Comparison of ENCODE assay signal across 7 mouse cellular contexts in genomic region chr14:31891500-31892185, GRCm38 (mm10).
DNase-seq lines count a peak whose midpoint lies in the region; ATAC-seq and TF ChIP-seq lines count a peak whose summit lies in the region.

No protein-coding gene starts in this region.

- DNase-seq in NIH3T3 (ENCODE audit: low read depth), result peak; percentile 64
- peak; percentile 17 to 41 for DNase-seq in adrenal gland, postnatal 36 days
- DNase-seq in frontal cortex, postnatal 14 days (ENCODE audit: low spot score in 2 of 2), result peak; percentile 32 to 40

- no peaks in the 10 kb centered on the region for H3K9me3 ChIP-seq in intestine, postnatal 0 days (ENCODE audit: control insufficient read depth)
- no peaks in the 10 kb centered on the region for H3K9me3 ChIP-seq in liver, embryonic 12.5 days (replicated peaks)
- no peaks in the 10 kb centered on the region for H3K9me3 ChIP-seq in neural tube, embryonic 14.5 days (ENCODE audit: control insufficient read depth, low read length)

- no peaks in the 10 kb centered on the region for H3K36me3 ChIP-seq in intestine, postnatal 0 days (ENCODE audit: control insufficient read depth, insufficient read depth)
- no peaks in the 10 kb centered on the region for H3K36me3 ChIP-seq in liver, embryonic 12.5 days
- no peaks in the 10 kb centered on the region for H3K36me3 ChIP-seq in neural tube, embryonic 14.5 days (ENCODE audit: control insufficient read depth, insufficient read depth, low read length)

- no peaks in the 10 kb centered on the region for H3K27me3 ChIP-seq in intestine, postnatal 0 days (replicated peaks; ENCODE audit: control insufficient read depth, insufficient read depth, low read length)
- H3K27me3 ChIP-seq in liver, embryonic 12.5 days (replicated peaks), result no peaks in the 10 kb centered on the region
- H3K27me3 ChIP-seq in neural tube, embryonic 14.5 days (ENCODE audit: control insufficient read depth, insufficient read depth, low read length), result no peaks in the 10 kb centered on the region

- no peak overlapping the region for H3K9ac ChIP-seq in intestine, postnatal 0 days (ENCODE audit: low read depth, low read length)
- H3K9ac ChIP-seq in liver, embryonic 12.5 days, result no peak overlapping the region
- H3K9ac ChIP-seq in neural tube, embryonic 14.5 days (replicated peaks; ENCODE audit: low read depth, low read length), result 0 out of 2 replicates have a peak overlapping the region, but pooled peaks have one; percentile 22

- H3K4me2 ChIP-seq in intestine, postnatal 0 days (replicated peaks; ENCODE audit: low read depth), result peak overlapping the region; percentile 58
- peak overlapping the region; percentile 39 for H3K4me2 ChIP-seq in liver, embryonic 12.5 days
- H3K4me2 ChIP-seq in neural tube, embryonic 14.5 days (ENCODE audit: low read depth, low read length), result peak overlapping the region; percentile 37; the same call in 1 of the 2 replicates

- 10% methylated on average over 16 of the region's 16 CpGs for WGBS in intestine, postnatal 0 days
- WGBS in liver, embryonic 12.5 days (ENCODE audit: insufficient replicate concordance), result 18% methylated on average over 16 of the region's 16 CpGs
- 3% methylated on average over 16 of the region's 16 CpGs for WGBS in neural tube, embryonic 14.5 days

- peak; percentile 43; the same call in 1 of the 2 replicates for ATAC-seq in intestine, postnatal 0 days
- ATAC-seq in liver, embryonic 12.5 days, result peak; percentile 24; the same call in 1 of the 2 replicates
- no peak; the same call in 1 of the 2 replicates for ATAC-seq in neural tube, embryonic 14.5 days (ENCODE audit: low read depth)
- no peak for ATAC-seq in erythroblast, adult 5-6 weeks (replicated peaks; ENCODE audit: low FRiP score, poor library complexity, severe bottlenecking)

- H3K27ac ChIP-seq in intestine, postnatal 0 days (ENCODE audit: low read depth, low read length), result peak overlapping the region; percentile 21; the same call in 1 of the 2 replicates
- H3K27ac ChIP-seq in liver, embryonic 12.5 days, result no peak overlapping the region
- H3K27ac ChIP-seq in neural tube, embryonic 14.5 days (ENCODE audit: low read depth, low read length), result no peak overlapping the region

- H3K4me1 ChIP-seq in intestine, postnatal 0 days (replicated peaks; ENCODE audit: control insufficient read depth, insufficient read depth, low read length), result peaks cover 9% of the 10 kb centered on the region; the same call in 1 of the 2 replicates
- H3K4me1 ChIP-seq in liver, embryonic 12.5 days, result peaks cover 15% of the 10 kb centered on the region
- 0 out of 2 replicates have a peak, but pooled peaks cover 4% of the 10 kb centered on the region for H3K4me1 ChIP-seq in neural tube, embryonic 14.5 days (ENCODE audit: control insufficient read depth, insufficient read depth, low read length)

- peak overlapping the region; percentile 14; the same call in 1 of the 2 replicates for H3K4me3 ChIP-seq in intestine, postnatal 0 days (ENCODE audit: low read depth, low read length)
- peak overlapping the region; percentile 2; the same call in 1 of the 2 replicates for H3K4me3 ChIP-seq in liver, embryonic 12.5 days
- no peak overlapping the region for H3K4me3 ChIP-seq in neural tube, embryonic 14.5 days (ENCODE audit: low read depth, low read length)

- TF ChIP-seq CTCF in intestine, postnatal 0 days (IDR thresholded peaks at IDR 0.05; ENCODE audit: low read depth), result no peak

Comparison
In these comparisons a context has a peak if more than half of its experiments do, and no peak if none do; other contexts are left out.
1. ATAC-seq: peak in intestine, postnatal 0 days (single experiment) and liver, embryonic 12.5 days (single experiment); none in neural tube, embryonic 14.5 days (single experiment) and erythroblast, adult 5-6 weeks (single experiment).
2. Peak in every context shown above with its lines, with median percentiles within 50 percentile points of each other: DNase-seq and H3K4me2 ChIP-seq.